Mouse (Mus musculus) stomach, postnatal 0 days (tissue): ENCODE data around the gene Trim44. TPM values are rescaled to one million over a fixed set of nuclear protein-coding genes. Genes with fewer than 3 reads are reported as not detected.

Experiments used
- ATAC-seq: fragments of 200-750 bp; cut with Nextera tagmentation; 2 replicates; pipeline ENCODE4 v1.8.0; 2017; ENCODE audit not compliant: low FRiP score, low TSS enrichment
- DNase-seq: peaks from one replicate; pipeline ENCODE4 v3.0.0-alpha.2; 2016; ENCODE audit warnings: low spot score
- H3K27ac ChIP-seq: fragments of 300-500 bp; sonication (generic); replicated peaks from 2 replicates; pipeline ENCODE4 v1.5.1; 2014; ENCODE audit warnings: mild to moderate bottlenecking, control low read depth
- H3K27me3 ChIP-seq: fragments of 300-500 bp; sonication (generic); 2 replicates; pipeline ENCODE4 v1.6.1; 2014; ENCODE audit warnings: low read length; ENCODE audit not compliant: control insufficient read depth, insufficient read depth
- H3K36me3 ChIP-seq: fragments of 300-500 bp; sonication (generic); 2 replicates; pipeline ENCODE4 v1.6.1; 2014; ENCODE audit warnings: low read length, mixed read lengths; ENCODE audit not compliant: control insufficient read depth, insufficient read depth
- H3K4me1 ChIP-seq: fragments of 300-500 bp; sonication (generic); replicated peaks from 2 replicates; pipeline ENCODE4 v1.6.1; 2014; ENCODE audit warnings: antibody characterized with exemption; ENCODE audit not compliant: control insufficient read depth, insufficient read depth
- H3K4me2 ChIP-seq: fragments of 300-500 bp; sonication (generic); replicated peaks from 2 replicates; pipeline ENCODE4 v1.6.1; 2014; ENCODE audit warnings: low read depth, mild to moderate bottlenecking, control low read depth, moderate library complexity
- H3K4me3 ChIP-seq: fragments of 300-500 bp; sonication (generic); 2 replicates; pipeline ENCODE4 v1.5.1; 2014; ENCODE audit warnings: low read depth, low read length, control low read depth
- H3K9ac ChIP-seq: fragments of 300-500 bp; sonication (generic); 2 replicates; pipeline ENCODE4 v1.6.1; 2014; ENCODE audit warnings: mild to moderate bottlenecking, low read length, control low read depth, mixed read lengths
- H3K9me3 ChIP-seq: fragments of 300-500 bp; sonication (generic); 2 replicates; pipeline ENCODE4 v1.6.1; 2016; ENCODE audit warnings: low read length; ENCODE audit not compliant: control insufficient read depth
- CTCF ChIP-seq: IDR thresholded peaks from 2 replicates; pipeline ENCODE4 v1.5.1; 2016; ENCODE audit warnings: antibody characterized with exemption, low read depth, mild to moderate bottlenecking, moderate library complexity
- EP300 ChIP-seq: optimal IDR thresholded peaks from 2 replicates; pipeline ENCODE3; 2016; ENCODE audit warnings: antibody characterized with exemption
- WGBS: fragments of 180-500 bp; shearing (Covaris S2); extraction: QIAGEN DNeasy Blood & Tissue Kit; methylation state at CpG from one replicate; pipeline ENCODE4 v1.1.7; 2014; 5-methylcytosine and 5-hydroxymethylcytosine counted together
- polyA plus RNA-seq: library from polyadenylated mRNA; unstranded; fragments of >200 nt; fragmentation: Nextera tagmentation; extraction: Ambion mirVana; gene quantifications from 2 replicates; pipeline ENCODE4 v1.2.1, GENCODE M21; 2015

Gene Trim44
- polyA plus RNA-seq, 1 experiment from 2014 or later = 10.1 TPM

GRCm38 (mm10) chr2:102288676-102289075 lies 119.0 kb downstream of the Trim44 start:
- TF ChIP-seq EP300 (no peak), CTCF (no peak)
- Histone ChIP-seq H3K4me1 (no peaks in the 10 kb centered on the region), H3K36me3 (no peaks in the 10 kb centered on the region), H3K4me3 (no peak overlapping the region), H3K27me3 (no peaks in the 10 kb centered on the region), H3K9ac (no peak overlapping the region), H3K9me3 (no peaks in the 10 kb centered on the region), H3K4me2 (no peak overlapping the region), H3K27ac (no peak overlapping the region)
- ATAC-seq = no peak
- WGBS = 83% methylated on average over 5 of the region's 5 CpGs
- no peak for DNase-seq

GRCm38 (mm10) chr2:102287369-102287768 lies 120.3 kb downstream of the Trim44 start:
- no peaks in the 10 kb centered on the region for H3K27me3 ChIP-seq
- ATAC-seq (no peak), DNase-seq (no peak)
- no peaks in the 10 kb centered on the region for H3K4me1 ChIP-seq
- H3K27ac ChIP-seq = no peak overlapping the region
- H3K9me3 ChIP-seq = no peaks in the 10 kb centered on the region
- H3K4me3 ChIP-seq = no peak overlapping the region
- H3K36me3 ChIP-seq = no peaks in the 10 kb centered on the region
- no peak overlapping the region for H3K4me2 ChIP-seq
- no peak for TF ChIP-seq CTCF
- TF ChIP-seq EP300 = no peak
- WGBS = 90% methylated on average over 3 of the region's 3 CpGs
- no peak overlapping the region for H3K9ac ChIP-seq

- TF ChIP-seq EP300 (no peak), CTCF (no peak)
- Histone ChIP-seq H3K27ac (no peak overlapping the region), H3K36me3 (no peaks in the 10 kb centered on the region), H3K4me2 (no peak overlapping the region), H3K4me3 (no peak overlapping the region), H3K4me1 (no peaks in the 10 kb centered on the region), H3K27me3 (no peaks in the 10 kb centered on the region), H3K9ac (no peak overlapping the region), H3K9me3 (no peaks in the 10 kb centered on the region)
- WGBS = 80% methylated on average over 7 of the region's 7 CpGs
- DNase-seq (no peak), ATAC-seq (no peak)
Measured at GRCm38 (mm10) chr2:102282081-102282480, 125.5 kb downstream of the Trim44 start.

GRCm38 (mm10) chr2:102279779-102280178 lies 127.8 kb downstream of the Trim44 start:
- TF ChIP-seq EP300 = no peak
- TF ChIP-seq CTCF = no peak
- Histone ChIP-seq H3K4me2 (no peak overlapping the region), H3K9me3 (no peaks in the 10 kb centered on the region), H3K27ac (no peak overlapping the region), H3K27me3 (no peaks in the 10 kb centered on the region), H3K9ac (no peak overlapping the region), H3K4me3 (no peak overlapping the region), H3K36me3 (no peaks in the 10 kb centered on the region), H3K4me1 (no peaks in the 10 kb centered on the region)
- DNase-seq (no peak), ATAC-seq (no peak)
- 83% methylated on average over 7 of the region's 7 CpGs for WGBS

GRCm38 (mm10) chr2:102277946-102278345 lies 129.7 kb downstream of the Trim44 start:
- Histone ChIP-seq H3K4me2 (no peak overlapping the region), H3K27ac (no peak overlapping the region), H3K27me3 (no peaks in the 10 kb centered on the region), H3K9ac (no peak overlapping the region), H3K9me3 (no peaks in the 10 kb centered on the region), H3K36me3 (no peaks in the 10 kb centered on the region), H3K4me3 (no peak overlapping the region), H3K4me1 (no peaks in the 10 kb centered on the region)
- TF ChIP-seq EP300 (no peak), CTCF (no peak)
- whole genome bisulfite sequencing = 38% methylated on average over 1 of the region's 1 CpGs
- no peak for ATAC-seq
- DNase-seq = no peak

- Histone ChIP-seq H3K4me1 (no peaks in the 10 kb centered on the region), H3K9ac (no peak overlapping the region), H3K36me3 (no peaks in the 10 kb centered on the region), H3K4me3 (no peak overlapping the region), H3K27me3 (no peaks in the 10 kb centered on the region), H3K4me2 (no peak overlapping the region), H3K27ac (no peak overlapping the region), H3K9me3 (no peaks in the 10 kb centered on the region)
- WGBS = 59% methylated on average over 7 of the region's 7 CpGs
- no peak for TF ChIP-seq EP300
- ATAC-seq (no peak), DNase-seq (no peak)
Measured at GRCm38 (mm10) chr2:102273280-102273679, 134.3 kb downstream of the Trim44 start.
